Mouse (Mus musculus) Muller cell, postnatal 12 days (primary cell): Measurements from ENCODE around the gene Hsd3b4.
"Not testable (repeated sequence)": the region's sequence is repeated elsewhere in the genome, so short reads cannot be mapped to it uniquely, and the experiment has no call there.

Experiments
- DNase-seq: peaks from one replicate; pipeline ENCODE4 v3.0.0-alpha.2; 2015; ENCODE audit errors: inconsistent ontology term

Gene Hsd3b4

GRCm38 (mm10) chr3:98510414-98510813, at the start of gene Hsd3b4:
Hsd3b4 (minus strand) TSS chr3:98510514.
- not testable (repeated sequence) for DNase-seq

GRCm38 (mm10) chr3:98550832-98551231, 40.5 kb upstream of the Hsd3b4 start:
- not testable (repeated sequence) for DNase-seq

GRCm38 (mm10) chr3:98550215-98550614, 39.9 kb upstream of the Hsd3b4 start:
- DNase-seq = not testable (repeated sequence)

GRCm38 (mm10) chr3:98548495-98548894, 38.2 kb upstream of the Hsd3b4 start:
- not testable (repeated sequence) for DNase-seq

- not testable (repeated sequence) for DNase-seq
Observed at GRCm38 (mm10) chr3:98547641-98548040, 37.3 kb upstream of the Hsd3b4 start.

- not testable (repeated sequence) for DNase-seq
Observed at GRCm38 (mm10) chr3:98524978-98525377, 14.7 kb upstream of the Hsd3b4 start.

- DNase-seq = not testable (repeated sequence)
Observed at GRCm38 (mm10) chr3:98524552-98524951, 14.2 kb upstream of the Hsd3b4 start.

- DNase-seq = not testable (repeated sequence)
Observed at GRCm38 (mm10) chr3:98522779-98523178, 12.5 kb upstream of the Hsd3b4 start.

- DNase-seq = not testable (repeated sequence)
Observed at GRCm38 (mm10) chr3:98507229-98507628, 3.1 kb downstream of the Hsd3b4 start.

GRCm38 (mm10) chr3:98497401-98497800, 12.9 kb downstream of the Hsd3b4 start:
- not testable (repeated sequence) for DNase-seq

GRCm38 (mm10) chr3:98496762-98497161, 13.6 kb downstream of the Hsd3b4 start:
- not testable (repeated sequence) for DNase-seq

GRCm38 (mm10) chr3:98495055-98495454, 15.3 kb downstream of the Hsd3b4 start:
- DNase-seq = not testable (repeated sequence)

- not testable (repeated sequence) for DNase-seq
Observed at GRCm38 (mm10) chr3:98494184-98494583, 16.1 kb downstream of the Hsd3b4 start.

- not testable (repeated sequence) for DNase-seq
Observed at GRCm38 (mm10) chr3:98471499-98471898, 38.8 kb downstream of the Hsd3b4 start.

- DNase-seq = not testable (repeated sequence)
Observed at GRCm38 (mm10) chr3:98471057-98471456, 39.3 kb downstream of the Hsd3b4 start.

GRCm38 (mm10) chr3:98469323-98469722, 41.0 kb downstream of the Hsd3b4 start:
- not testable (repeated sequence) for DNase-seq

GRCm38 (mm10) chr3:98457026-98457425, 53.3 kb downstream of the Hsd3b4 start, which contains the start of gene Gm4450:
Gm4450 (minus strand) TSS chr3:98457126.
- not testable (repeated sequence) for DNase-seq

- DNase-seq = not testable (repeated sequence)
Observed at GRCm38 (mm10) chr3:98453786-98454185, 56.5 kb downstream of the Hsd3b4 start.
